Mouse (Mus musculus): Measurements from ENCODE around the gene Rpl7a. TPM values are rescaled to one million over a fixed set of nuclear protein-coding genes. Genes with fewer than 3 reads are reported as not detected.

The Rpl7a gene
- total and polyA plus RNA-seq, 2 experiments: 398 to 721 TPM

GRCm38 (mm10) chr2:26930390-26930789 is 19.8 kb downstream of the Rpl7a start:
- Histone ChIP-seq H3K9ac (ENCODE audit: low read depth, low read length) (no peak overlapping the region), H3K27ac (replicated peaks; ENCODE audit: insufficient read depth, low read depth, low read length) (0 out of 2 replicates have a peak overlapping the region, but pooled peaks have one; percentile 15), H3K79me2 (ENCODE audit: control insufficient read depth, insufficient read depth, low read length) (peaks cover 51% of the 10 kb centered on the region), H3K36me3 (ENCODE audit: control insufficient read depth, insufficient read depth, low read length) (peaks cover 21% of the 10 kb centered on the region; the same call in 1 of the 2 replicates), H3K4me3 (ENCODE audit: insufficient read depth, low read depth, low read length) (no peak overlapping the region), H3K4me1 (ENCODE audit: control insufficient read depth, insufficient read depth, low read length) (peaks cover 40% of the 10 kb centered on the region), H3K27me3 (ENCODE audit: control insufficient read depth, insufficient read depth, low read length) (no peaks in the 10 kb centered on the region)
- WGBS: 10% methylated on average over 1 of the region's 1 CpGs
- TF ChIP-seq POLR2A (IDR thresholded peaks at IDR 0.05; ENCODE audit: extremely low read depth, insufficient read depth, low read length) (no peak), CTCF (IDR thresholded peaks at IDR 0.05; ENCODE audit: low read depth, low read length) (peak; percentile 42)
- DNase-seq (ENCODE audit: extremely low read depth, low read depth, low spot score): peak; percentile 65

DNA sequence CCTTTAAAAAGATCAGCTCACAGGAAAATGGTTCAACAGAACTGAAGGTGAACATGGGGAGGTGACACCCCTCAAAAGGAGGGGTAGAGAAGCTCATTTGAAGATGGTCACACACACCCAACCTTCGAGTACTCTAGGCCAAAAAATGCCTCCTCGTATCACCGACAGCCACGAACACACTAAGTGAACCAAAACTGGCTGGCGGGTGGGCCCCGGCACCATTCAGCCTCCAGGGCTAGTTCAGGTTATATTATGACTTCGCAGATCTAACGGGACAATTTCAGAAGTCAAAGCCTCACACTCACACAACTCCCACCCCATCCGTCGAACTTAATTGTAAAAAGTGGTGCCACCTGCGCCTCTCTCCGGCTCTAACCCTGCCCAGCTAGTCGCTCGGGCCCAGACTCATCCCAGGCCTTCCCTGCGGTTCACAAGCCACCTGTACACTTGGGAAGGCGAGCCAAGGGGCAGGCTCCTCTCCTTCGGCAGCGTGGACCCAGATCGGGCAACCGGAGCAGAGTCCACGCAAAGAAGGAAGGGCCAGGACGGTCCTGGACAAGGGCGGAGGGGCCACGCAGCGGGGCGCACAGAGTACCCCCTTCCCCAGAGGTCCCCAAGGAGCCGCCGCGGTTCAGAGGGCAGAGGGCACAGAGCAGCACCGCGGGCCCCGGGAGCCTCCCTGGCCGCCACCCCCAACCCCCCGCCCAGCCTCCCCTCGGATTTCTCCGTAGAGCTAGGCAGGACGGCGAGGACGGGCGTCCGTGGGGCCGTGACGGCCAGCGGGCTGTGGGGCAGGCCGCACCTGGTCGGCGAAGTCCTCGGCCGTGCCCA is 22.1 kb downstream of the Rpl7a start:
- Histone ChIP-seq H3K27me3 (ENCODE audit: control insufficient read depth, insufficient read depth, low read length) (no peaks in the 10 kb centered on the region), H3K4me3 (ENCODE audit: insufficient read depth, low read depth, low read length) (peak overlapping the region; percentile 98), H3K4me1 (ENCODE audit: control insufficient read depth, insufficient read depth, low read length) (peaks cover 37% of the 10 kb centered on the region), H3K27ac (replicated peaks; ENCODE audit: insufficient read depth, low read depth, low read length) (peak overlapping the region; percentile 89), H3K79me2 (ENCODE audit: control insufficient read depth, insufficient read depth, low read length) (peaks cover 43% of the 10 kb centered on the region), H3K9ac (ENCODE audit: low read depth, low read length) (peak overlapping the region; percentile 100), H3K36me3 (ENCODE audit: control insufficient read depth, insufficient read depth, low read length) (0 out of 2 replicates have a peak, but pooled peaks cover 2% of the 10 kb centered on the region)
- under 1% methylated on average over 49 of the region's 49 CpGs for WGBS
- DNase-seq (ENCODE audit: extremely low read depth, low read depth, low spot score): peak; percentile 57
- TF ChIP-seq CTCF (IDR thresholded peaks at IDR 0.05; ENCODE audit: low read depth, low read length) (no peak), POLR2A (IDR thresholded peaks at IDR 0.05; ENCODE audit: extremely low read depth, insufficient read depth, low read length) (no peak)

- H3K36me3 ChIP-seq (ENCODE audit: control insufficient read depth, insufficient read depth, low read length): 0 out of 2 replicates have a peak, but pooled peaks cover 2% of the 10 kb centered on the region
- H3K79me2 ChIP-seq (ENCODE audit: control insufficient read depth, insufficient read depth, low read length): peaks cover 37% of the 10 kb centered on the region
- no peaks in the 10 kb centered on the region for H3K27me3 ChIP-seq (ENCODE audit: control insufficient read depth, insufficient read depth, low read length)
- TF ChIP-seq POLR2A (IDR thresholded peaks at IDR 0.05; ENCODE audit: extremely low read depth, insufficient read depth, low read length) (peak; percentile 93), CTCF (IDR thresholded peaks at IDR 0.05; ENCODE audit: low read depth, low read length) (no peak)
- peak within 1 kb of the TSS; percentile 98 for H3K4me3 ChIP-seq (ENCODE audit: insufficient read depth, low read depth, low read length)
- peak within 1 kb of the TSS; percentile 89 for H3K27ac ChIP-seq (replicated peaks; ENCODE audit: insufficient read depth, low read depth, low read length)
- DNase-seq (ENCODE audit: extremely low read depth, low read depth, low spot score): peak; percentile 96
- H3K4me1 ChIP-seq (ENCODE audit: control insufficient read depth, insufficient read depth, low read length): peaks cover 30% of the 10 kb centered on the region
- H3K9ac ChIP-seq (ENCODE audit: low read depth, low read length): peak within 1 kb of the TSS; percentile 100
- WGBS: 1% methylated on average over 68 of the region's 70 CpGs
These were observed 22.9 kb downstream of the Rpl7a start, which contains the start of the genes Surf4 and Stkld1 for GRCm38 (mm10) chr2:26933304-26934055. Gene Surf4, minus strand, starts transcription at chr2:26933928. Gene Stkld1, plus strand, starts transcription at chr2:26934047.

GRCm38 (mm10) chr2:26935286-26935685 is 24.7 kb downstream of the Rpl7a start:
- TF ChIP-seq CTCF (IDR thresholded peaks at IDR 0.05; ENCODE audit: low read depth, low read length): no peak
- no peak for TF ChIP-seq POLR2A (IDR thresholded peaks at IDR 0.05; ENCODE audit: extremely low read depth, insufficient read depth, low read length)
- Histone ChIP-seq H3K27me3 (ENCODE audit: control insufficient read depth, insufficient read depth, low read length) (no peaks in the 10 kb centered on the region), H3K4me3 (ENCODE audit: insufficient read depth, low read depth, low read length) (no peak overlapping the region), H3K9ac (ENCODE audit: low read depth, low read length) (no peak overlapping the region), H3K4me1 (ENCODE audit: control insufficient read depth, insufficient read depth, low read length) (peaks cover 17% of the 10 kb centered on the region), H3K79me2 (ENCODE audit: control insufficient read depth, insufficient read depth, low read length) (peaks cover 24% of the 10 kb centered on the region), H3K36me3 (ENCODE audit: control insufficient read depth, insufficient read depth, low read length) (0 out of 2 replicates have a peak, but pooled peaks cover 2% of the 10 kb centered on the region), H3K27ac (replicated peaks; ENCODE audit: insufficient read depth, low read depth, low read length) (no peak overlapping the region)
- 95% methylated on average over 2 of the region's 2 CpGs for WGBS
- DNase-seq (ENCODE audit: extremely low read depth, low read depth, low spot score): no peak

DNA sequence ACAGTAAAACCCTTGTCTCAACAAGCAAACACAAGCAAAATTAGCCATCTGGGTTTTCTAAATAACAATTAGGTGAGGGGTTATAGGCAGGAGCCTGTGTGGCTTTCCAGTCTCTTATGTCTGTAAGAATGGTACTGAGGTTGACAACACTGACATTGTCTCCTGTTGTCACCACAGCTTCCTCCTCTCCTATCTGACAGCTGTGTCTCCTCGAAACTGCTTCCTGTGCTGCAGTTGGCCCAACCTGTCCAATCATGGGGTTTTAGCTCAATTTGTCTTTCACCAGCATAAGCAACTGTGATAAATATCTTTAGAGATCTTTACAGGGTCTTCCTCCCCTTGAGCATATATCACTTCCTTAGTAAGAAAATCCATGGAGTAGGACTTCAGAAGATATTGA is 25.9 kb downstream of the Rpl7a start:
- Histone ChIP-seq H3K79me2 (ENCODE audit: control insufficient read depth, insufficient read depth, low read length) (peaks cover 14% of the 10 kb centered on the region; the same call in 1 of the 2 replicates), H3K4me1 (ENCODE audit: control insufficient read depth, insufficient read depth, low read length) (peaks cover 6% of the 10 kb centered on the region), H3K4me3 (ENCODE audit: insufficient read depth, low read depth, low read length) (no peak overlapping the region), H3K9ac (ENCODE audit: low read depth, low read length) (no peak overlapping the region), H3K27me3 (ENCODE audit: control insufficient read depth, insufficient read depth, low read length) (no peaks in the 10 kb centered on the region), H3K36me3 (ENCODE audit: control insufficient read depth, insufficient read depth, low read length) (no peaks in the 10 kb centered on the region), H3K27ac (replicated peaks; ENCODE audit: insufficient read depth, low read depth, low read length) (no peak overlapping the region)
- 66% methylated on average over 1 of the region's 1 CpGs for whole genome bisulfite sequencing
- no peak for DNase-seq (ENCODE audit: extremely low read depth, low read depth, low spot score)
- TF ChIP-seq CTCF (IDR thresholded peaks at IDR 0.05; ENCODE audit: low read depth, low read length) (no peak), POLR2A (IDR thresholded peaks at IDR 0.05; ENCODE audit: extremely low read depth, insufficient read depth, low read length) (no peak)
